Mouse (Mus musculus): ENCODE data around the gene Pigl. TPM values are rescaled to one million over a fixed set of nuclear protein-coding genes. Genes with fewer than 3 reads are reported as not detected.
"Not testable (repeated sequence)": the region's sequence is repeated elsewhere in the genome, so short reads cannot be mapped to it uniquely, and the experiment has no call there.

Pigl gene
- polyA plus RNA-seq, 3 experiments from 2014 or later: 5.6 to 12.4 (median 11.5) TPM

DNA sequence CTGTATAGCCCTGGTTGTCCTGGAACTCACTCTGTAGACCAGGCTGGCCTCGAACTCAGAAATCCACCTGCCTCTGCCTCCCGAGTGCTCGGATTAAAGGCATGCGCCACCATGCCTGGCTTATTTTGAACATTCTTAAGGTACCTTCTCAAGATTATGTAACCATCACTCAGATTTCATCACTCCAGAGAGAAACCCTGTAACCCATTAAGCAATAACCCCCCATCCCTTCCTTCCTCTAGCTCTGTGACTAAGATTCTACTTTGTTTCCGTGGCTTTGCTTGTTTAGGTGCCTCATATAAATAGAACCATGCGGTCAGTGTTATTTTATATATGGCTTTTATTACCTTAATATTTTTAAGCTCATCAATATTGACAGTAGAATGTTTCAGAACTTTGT is 12.2 kb downstream of the Pigl start:
- no peak for ATAC-seq

DNA sequence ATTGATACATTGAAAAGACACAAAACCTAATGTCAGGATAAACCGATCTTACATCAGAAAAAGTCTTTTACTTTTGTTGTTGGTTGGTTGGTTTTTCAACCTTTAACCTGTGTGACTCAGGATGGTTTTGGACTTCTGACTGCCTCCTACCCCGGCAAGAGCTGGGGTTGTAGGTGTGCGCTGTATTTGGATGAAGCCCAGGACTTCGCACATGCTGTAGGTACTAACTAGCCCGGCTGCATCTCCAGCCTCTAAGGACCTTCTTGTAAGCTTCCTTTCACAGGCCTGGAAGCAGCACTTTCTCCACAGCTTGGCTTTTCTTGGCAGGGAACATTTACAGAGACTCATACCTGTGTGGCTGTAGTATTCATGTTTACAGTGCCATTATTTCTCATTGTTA is 15.3 kb downstream of the Pigl start:
- ATAC-seq: no peak

DNA sequence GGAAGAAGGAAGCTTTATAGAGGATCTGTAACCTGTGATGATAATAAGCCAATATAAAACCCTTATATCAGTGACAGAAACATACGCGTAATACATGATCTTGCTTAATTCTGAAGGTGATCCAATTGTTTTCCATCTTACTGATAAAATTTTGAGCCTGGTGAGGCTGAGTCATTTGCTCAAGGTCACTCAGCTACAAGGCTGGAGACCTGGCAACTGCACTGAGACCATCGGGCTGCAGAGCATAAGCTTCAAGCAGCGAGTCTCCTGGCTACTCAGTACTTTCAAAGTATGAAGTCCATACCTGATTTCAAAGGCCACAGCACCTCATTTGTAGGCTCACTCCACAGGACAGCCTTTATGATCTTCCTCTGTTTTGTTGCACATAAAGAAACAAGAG is 17.9 kb downstream of the Pigl start:
- no peak for ATAC-seq

DNA sequence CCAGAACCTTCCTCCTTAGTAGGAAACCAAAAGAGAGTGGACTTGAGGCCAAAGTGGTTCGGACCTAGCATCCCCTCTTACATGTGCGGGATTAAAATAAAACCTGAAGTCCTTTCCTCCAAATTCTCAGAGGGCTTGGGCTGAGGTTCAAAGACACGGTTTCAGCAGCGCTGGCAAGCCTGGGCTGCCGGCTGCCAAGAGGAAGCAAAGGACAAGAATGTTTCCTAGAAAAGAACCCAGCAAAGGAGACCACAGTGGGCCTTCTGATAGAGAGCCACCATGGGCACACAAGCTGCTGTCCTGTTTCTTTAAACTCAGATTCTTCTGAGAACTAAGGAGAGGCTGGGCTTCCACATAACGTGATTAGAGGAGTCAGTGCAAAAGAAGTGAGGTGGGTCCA is 20.7 kb downstream of the Pigl start:
- no peak for ATAC-seq

DNA sequence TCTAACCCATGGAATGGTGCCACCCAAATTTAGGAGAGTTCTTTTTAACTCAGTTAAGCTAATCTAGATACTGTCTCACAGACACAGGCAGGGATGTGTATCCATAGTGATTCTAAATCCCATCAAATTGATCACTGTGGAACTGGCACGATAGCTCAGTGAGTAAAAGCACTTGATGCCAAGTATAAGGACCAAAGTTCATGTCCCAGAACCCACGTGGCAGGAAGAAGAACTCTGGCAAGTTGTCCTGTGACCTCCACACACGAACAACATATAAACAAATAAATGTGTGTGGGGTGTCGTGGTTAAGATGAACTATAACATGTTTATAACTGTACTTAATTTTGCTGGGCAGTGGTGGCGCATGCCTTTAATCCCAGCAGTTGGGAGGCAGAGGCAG is 21.3 kb downstream of the Pigl start:
- no peak for ATAC-seq

DNA sequence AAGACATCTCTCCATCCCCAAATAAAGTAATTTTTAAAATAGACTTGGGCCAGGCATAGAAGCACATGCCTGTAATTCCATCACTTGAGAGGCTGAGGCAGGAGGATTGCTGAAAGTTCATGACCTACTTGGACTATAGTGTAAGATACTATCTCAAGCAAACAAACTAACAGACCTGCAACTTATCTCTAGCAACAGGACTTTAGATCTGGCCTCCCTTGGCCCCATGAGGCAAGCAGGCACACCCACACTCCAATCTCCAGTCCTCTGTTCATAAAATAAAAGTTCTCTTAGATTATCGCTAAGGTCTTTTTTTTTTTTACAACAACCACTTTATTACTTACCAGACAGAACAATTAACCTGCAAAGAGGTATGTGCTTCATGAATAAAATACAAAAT is 28.7 kb downstream of the Pigl start:
- no peak for ATAC-seq

DNA sequence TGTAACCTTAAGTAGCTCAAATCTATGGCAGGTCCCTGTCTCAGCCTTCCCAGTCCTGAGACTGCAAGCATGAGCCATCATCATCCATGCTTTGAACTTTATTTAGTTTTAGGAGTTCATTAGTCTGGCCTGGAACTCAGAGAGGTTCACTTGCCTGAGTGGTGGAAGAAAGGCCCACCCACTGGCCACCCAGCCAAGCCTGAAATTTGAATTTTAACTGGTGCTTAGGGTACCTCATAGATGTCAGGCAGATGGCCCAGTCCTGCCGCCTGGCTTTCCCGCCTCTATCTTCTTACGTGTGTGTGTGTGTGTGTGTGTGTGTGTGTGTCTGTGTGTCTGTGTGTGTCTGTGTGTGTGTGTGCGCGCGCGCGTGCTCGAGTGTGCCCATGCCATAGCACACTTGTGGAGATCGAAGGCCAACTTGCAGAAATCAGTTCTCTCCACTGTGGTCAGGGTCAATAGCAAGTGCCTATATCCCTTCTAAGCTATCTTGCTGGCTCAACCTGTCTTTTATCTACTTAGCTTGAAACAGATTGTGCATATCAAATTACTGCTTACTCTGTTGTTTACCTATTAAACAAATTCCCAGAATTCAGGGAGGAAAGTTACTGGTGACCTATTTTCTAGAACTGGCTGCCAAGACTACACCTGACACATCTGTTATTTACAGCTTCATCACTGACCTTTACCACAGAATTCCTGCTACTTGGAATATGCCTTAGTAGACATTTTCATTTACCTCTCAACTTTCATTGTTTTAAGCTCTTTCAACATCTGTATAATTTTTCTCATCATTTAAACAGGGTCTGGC is 29.5 kb downstream of the Pigl start:
- no peak for ATAC-seq

DNA sequence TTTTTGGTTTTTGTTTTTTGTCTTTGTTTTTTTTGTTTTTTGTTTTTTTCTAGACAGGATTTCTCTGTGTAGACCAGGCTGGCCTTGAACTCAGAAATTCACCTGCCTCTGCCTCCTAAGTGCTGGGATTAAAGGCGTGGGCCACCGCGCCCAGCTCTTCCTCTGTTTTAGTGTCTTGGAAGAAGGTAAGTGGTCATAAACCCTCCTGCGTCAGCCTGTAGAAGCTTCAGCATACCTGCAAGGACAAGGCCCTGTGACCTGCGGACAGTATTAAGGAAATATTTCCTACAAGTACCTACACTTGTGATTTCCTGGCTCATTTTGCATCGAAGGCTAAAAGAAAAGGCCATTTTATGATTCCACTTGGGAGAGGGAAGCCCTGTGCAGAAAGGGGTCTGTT is 35.4 kb downstream of the Pigl start:
- no peak for ATAC-seq

DNA sequence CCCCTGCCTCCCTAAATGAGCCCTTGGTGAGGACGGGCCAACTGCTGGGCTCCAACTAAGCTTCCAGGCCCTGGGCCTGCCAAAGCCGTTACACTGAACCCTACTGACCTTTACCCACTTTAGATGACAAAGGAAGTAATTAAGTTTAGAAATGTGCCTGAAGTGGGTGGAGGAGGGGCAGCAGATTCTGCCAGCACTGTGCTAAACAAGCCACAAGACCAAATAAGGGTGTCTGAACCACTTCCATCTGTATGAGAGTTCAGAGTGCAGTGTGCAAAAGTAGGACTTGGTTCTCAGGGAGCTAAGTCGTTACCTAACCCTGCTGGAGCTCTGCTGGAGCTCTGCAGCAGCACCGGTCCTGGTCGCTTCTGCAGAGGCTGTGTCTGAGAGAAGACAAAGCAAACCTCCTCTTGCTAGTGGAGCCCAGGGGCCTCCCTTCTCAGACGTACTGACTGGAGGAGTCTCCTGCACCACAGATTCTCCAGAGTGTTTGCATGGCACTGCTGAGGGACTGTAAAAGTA is 36.6 kb downstream of the Pigl start:
- peak; percentile 97 for ATAC-seq

DNA sequence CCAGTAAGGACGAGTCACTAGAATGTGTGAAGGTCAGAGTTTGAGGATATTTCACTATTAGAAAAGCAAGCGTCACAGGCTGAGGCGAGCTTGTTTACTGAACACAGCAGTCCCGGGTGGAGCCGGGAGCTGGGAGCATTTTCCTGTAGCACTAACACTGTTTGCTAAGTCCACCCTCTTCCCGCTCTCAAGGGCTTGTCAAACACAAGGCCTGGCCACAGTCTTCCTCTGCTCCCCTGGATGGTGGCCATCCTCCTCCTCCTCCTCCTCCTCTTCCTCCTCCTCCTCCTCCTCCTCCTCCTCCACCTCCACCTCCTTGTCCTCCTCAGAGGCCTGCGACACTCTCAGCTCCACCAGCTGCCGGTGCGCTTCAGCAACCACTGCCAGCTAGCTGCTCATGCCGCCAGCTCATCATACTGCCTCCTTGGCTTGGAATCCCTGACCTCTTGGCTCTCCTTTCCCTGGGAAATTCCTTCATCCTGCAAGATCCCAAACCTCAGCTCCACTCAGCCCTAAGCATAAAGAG is 37.1 kb downstream of the Pigl start:
- ATAC-seq: no peak

DNA sequence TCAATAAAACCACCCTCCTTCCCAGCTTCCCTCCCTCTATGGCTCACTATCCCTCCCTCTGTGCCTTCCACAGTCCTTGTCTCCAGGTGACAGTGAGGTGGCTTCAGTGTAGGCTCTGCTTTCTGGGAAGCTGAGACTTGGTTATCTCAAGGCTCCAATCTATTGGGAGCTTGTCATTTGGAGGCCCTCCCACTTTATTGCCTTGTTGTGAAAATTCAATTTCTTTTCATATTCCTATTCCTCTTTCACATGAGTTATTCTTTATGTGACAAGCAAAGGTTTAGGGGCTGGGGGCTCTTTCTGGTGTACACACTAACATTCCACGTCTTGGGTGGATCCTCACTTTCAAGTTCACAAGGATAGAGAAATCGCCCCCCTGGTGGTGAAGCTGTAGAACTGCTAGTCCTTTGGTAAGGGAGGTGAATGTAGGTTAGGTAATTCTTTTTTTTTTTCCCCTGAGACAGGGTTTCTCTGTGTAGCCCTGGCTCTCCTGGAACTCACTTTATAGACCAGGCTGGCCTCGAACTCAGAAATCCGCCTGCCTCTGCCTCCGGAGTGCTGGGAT is 38.0 kb downstream of the Pigl start:
- ATAC-seq: peak; percentile 37

DNA sequence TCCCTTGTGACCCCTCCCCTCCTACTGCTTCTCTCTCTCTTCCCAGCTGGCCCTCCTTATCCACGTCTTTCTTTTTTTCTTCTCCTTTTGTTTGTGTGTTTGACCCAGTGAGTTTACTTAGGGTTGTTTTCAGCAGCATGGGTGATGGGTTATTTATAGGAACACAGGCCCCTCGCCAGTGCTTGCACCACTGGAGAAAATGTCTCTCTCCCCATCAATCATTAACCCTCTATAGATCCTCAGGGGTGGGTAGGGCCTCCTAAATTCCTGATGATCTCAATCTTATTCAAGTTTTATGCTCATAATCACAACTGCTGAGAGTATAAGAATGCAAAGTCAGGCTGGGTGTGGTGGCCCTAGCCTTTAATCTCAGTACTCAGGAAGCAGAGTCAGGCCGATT is 38.9 kb downstream of the Pigl start:
- ATAC-seq: no peak

DNA sequence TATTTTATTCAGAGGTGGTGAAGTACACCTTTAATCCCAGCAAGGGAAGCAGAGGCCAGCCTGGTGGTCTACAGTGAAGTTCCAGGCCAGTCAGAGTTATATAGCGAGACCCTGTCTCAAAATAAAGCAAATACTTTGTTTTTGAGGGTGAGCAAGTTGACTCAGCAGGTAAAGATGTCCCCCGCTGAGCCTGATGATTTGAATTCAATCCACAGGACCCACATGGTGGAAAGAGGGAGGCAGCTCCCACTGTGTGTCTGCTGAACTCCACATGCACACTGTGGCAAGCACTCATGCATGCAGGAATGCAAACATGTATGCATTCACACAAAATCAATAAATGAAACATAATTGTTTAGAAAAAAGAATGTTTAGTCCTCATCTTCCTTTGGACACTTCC is 40.5 kb downstream of the Pigl start:
- no peak for ATAC-seq

DNA sequence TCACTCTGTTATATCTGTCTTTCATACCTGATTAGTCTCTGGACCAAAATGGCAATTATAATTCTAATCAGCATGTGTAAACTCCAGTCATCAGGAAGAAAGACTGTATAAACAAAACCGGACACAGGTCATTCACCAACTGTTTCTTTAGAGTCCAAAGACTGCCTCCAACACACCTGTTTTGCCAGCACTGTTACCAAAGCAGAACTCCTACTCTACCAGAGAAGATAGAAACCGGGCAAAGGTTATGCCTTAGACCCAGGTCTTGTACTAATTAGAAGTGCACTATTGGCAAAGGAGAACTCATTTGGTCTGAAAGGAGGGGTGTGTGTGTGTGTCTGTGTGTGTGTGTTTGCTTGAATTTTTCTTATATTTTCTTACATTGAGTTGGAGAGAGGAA is 42.3 kb downstream of the Pigl start:
- no peak for ATAC-seq

DNA sequence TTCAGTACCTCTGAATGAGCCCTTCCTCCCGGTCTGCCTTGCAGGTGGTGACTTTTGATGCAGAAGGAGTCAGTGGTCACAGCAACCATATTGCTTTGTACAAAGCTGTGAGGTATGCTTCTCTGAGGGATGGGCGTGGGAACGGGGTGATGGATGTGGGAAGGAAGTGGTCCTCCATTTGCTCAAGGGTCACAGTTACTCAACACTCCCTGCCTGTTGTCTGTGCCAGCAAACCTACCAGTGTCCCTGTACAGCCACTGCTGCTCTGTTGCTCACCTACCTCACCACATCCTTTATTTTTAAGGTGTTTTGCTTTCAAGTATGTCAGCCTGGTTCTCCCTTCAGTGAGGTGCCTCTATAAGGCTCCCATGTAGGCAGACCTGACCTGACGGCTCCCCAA is 49.4 kb downstream of the Pigl start:
- peak; percentile 28 for ATAC-seq

DNA sequence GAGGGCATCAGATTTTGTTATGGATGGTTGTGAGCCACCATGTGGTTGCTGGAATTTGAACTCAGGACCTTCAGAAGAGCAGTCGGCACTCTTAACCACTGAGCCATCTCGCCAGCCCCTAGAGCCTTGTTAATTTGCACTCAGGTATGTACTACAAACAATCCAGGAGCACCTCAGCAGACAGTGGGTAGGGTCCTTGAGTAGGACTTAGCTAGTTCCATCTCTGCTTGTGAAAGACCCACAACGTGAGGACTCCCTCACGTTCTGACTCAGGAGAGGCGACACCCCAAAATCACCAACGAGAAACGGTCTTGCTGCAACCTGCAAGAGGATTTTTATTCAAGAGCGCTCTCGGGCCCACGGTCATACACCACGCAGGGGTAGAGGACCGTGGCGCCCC is 50.1 kb downstream of the Pigl start:
- ATAC-seq: not testable (repeated sequence)

DNA sequence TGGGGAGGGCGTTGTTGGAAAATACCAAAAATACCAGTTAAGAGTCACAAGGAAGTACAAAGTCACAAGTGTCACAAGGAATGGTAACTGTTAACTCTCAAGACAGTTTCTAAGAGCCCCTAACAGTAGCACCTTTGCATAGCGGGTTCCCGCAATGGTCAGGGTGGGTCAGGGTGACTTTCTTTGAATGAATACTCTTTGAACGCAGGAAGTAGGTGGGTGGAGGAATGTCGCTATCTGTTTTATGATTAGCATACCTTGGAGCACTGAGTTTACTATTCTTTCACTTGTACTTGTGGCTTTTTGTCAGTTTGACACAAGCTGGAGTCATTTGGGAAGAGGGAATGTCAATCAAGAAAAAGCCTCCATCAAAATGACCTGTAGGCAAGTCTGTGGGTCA is 50.6 kb downstream of the Pigl start:
- ATAC-seq: not testable (repeated sequence)

DNA sequence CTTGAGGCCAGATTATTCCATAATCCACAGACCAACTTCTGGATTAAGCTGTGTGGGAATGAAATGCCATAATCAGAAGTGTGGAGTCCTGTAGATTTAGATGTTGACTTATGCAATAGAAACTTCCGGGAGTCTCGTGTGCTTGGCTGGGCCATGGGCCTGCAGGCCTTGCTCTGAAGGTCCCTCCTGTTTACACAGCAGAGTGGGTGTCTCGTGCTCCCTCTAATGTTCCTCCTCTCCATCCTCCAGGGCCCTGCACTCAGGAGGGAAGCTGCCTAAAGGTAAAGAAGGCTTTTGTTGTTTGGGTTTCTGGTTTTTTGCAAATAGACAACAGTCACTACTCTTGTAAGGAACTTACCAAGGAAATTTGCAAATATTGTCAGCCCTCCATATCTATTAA is 51.3 kb downstream of the Pigl start:
- no peak for ATAC-seq

DNA sequence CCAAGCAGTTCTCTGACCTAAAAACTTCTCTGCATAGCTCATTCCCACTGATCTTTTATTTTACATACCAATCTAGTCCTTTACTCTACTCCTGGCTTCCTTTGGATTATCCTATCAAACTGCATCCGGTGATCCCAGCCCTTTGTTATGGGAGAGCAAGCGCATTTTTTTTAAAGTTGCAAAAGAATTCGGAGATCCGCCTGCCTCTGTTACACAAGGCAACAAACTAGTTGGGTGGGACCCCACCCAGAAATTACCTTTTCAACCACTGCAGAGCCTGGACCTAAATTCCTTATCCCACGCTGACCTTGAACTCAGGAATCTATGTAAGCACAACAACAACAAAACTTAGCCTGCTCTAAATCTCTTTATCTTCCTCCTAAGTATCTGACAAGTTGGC is 52.7 kb downstream of the Pigl start:
- no peak for ATAC-seq

DNA sequence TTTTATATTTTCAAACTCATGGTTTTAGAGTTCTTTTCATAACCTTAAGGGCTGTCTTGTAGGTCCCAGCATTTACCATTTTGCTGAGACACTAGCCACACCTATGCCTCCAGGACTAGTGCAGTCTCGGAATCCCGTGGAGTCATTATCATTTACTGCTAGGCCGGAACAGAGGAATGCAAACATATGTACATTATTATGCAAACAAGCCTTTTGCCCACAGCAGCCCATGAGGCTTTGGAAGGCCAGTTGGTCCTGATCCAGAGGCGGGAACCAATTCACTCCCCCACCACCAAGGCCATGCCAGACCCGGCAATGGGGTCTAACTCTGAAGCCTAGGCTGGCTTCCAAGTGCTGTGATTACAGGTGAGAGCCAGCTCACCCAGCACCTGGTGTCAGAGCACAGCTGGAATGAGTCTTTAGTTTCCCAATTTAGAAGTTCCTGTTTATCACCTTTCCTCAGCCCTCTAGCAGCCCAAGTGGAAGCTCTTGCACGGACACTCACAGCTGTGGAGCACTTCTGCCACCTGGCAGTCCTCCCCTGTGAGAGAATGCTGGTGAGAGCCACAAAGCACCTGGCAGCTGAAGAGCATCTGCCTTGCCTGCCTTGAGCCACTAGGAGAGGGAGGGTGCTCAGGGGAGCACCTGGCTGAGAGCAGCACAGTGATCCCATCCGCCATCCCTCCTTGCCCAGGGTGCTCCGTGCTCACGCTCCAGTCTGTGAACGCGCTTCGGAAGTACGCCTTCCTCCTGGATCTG is 53.4 kb downstream of the Pigl start:
- ATAC-seq: no peak

DNA sequence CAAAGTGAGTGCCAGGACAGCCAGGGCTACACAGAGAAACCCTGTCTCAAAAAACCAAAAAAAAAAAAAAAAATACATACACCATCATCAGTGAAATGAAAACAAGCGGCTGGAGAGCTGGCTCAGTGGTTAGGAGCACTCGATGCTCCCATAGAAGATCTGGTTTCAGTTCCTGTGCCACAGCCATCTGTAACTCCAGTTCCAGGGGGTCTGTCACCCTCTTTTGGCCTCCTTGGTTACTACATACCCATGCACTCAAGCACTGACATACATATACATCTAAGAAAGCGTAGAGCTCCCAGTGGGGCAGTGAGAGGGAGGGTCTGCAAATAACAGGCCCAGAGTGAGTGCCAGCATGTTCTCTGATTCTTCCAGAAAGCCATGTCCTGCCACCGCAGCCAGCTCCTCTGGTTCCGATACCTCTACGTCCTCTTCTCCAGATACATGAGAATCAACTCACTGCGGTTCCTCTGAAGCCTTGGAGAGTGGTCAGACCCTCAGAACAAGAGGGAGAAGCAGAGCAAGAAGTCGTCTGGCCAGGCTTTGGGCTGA is 54.3 kb downstream of the Pigl start:
- ATAC-seq: no peak

DNA sequence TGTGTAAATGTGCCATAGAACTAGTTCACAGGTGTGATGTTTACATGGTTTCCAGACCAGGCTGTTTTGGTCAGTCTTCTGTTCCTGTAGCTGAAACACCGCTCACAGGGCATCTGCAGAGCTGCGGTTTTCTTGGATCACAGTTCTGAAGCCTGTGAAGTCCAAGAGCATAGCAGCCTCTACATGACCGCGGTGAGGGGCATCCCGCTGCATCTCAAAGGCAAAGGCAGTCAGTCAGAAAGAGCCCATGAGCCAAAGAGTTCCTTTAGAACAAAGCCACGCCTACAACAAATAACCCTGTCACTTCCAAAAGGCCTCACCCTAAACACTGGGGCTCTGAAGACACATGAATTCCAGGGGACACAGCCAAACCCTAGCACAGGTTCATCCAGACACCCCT is 55.1 kb downstream of the Pigl start:
- ATAC-seq: no peak

DNA sequence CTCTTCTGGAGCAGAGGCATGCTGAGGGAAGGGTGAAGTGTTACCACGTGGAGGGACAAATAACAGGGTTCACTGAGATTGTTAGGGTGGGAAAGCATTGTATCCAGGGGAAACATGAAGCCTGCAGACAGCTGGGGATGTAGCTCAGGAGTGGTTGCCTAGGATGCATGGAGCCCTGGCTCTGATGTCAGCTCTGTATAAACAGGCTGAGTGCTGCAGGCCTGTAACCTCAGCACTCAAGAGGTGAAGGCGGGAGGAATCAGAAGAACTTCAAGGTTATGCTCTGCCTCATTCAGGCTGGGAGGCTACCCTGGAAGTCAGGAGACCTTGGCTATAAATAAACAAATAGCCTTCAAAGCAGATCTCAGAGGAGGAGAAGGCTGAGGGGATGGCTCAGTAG is 60.7 kb downstream of the Pigl start:
- no peak for ATAC-seq
